Mouse (Mus musculus): ENCODE results near the gene Adamts18. TPM values are rescaled to one million over a fixed set of nuclear protein-coding genes. Genes with fewer than 3 reads are reported as not detected.

Adamts18 gene
- polyA plus RNA-seq, 1 experiment from 2014 or later = 3.5 TPM

DNA sequence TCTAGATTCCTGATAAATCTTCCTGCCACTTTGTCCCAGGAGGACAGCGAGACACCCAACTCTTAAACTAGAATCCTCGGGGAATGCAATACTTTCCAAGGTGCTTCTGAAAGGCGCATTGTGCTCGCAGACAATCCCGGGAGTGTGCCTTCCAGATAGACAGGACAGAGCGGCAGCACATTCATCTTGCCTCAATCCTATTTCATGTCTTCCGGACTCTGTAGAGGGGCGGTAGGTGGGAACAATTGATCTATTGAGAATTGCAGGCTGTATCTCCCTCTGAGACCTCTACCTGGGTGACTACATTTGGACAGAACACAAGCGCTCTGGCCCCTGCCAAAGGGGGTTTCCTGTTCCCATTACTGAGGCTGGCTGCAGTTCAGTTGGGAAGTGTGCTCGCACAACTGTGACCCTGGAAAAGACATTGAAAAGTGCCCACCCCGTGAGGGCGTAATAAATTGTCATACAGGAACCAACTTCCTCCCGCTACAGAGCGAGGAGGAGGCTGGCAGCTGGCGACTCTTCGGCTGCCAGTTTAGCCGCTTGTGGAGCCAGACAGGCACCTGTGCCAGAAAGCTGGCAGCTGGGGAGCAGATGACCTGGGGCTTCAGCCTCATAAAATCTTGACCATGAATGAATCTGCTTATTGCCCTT lies 160.5 kb downstream of the Adamts18 start:
- no peak overlapping the region for H3K9ac ChIP-seq (ENCODE audit: low read depth, low read length)
- no peaks in the 10 kb centered on the region for H3K27me3 ChIP-seq (ENCODE audit: control insufficient read depth, insufficient read depth, low read length)
- no peak overlapping the region for H3K4me3 ChIP-seq (ENCODE audit: low read length)
- 54% methylated on average over 17 of the region's 17 CpGs for WGBS
- no peaks in the 10 kb centered on the region for H3K9me3 ChIP-seq (ENCODE audit: control insufficient read depth, low read length)
- peak overlapping the region; percentile 8; the same call in 1 of the 2 replicates for H3K4me2 ChIP-seq (replicated peaks; ENCODE audit: low read depth, low read length)
- peaks cover 4% of the 10 kb centered on the region; the same call in 1 of the 2 replicates for H3K4me1 ChIP-seq (ENCODE audit: control insufficient read depth, insufficient read depth, low read length)
- no peak overlapping the region for H3K27ac ChIP-seq (ENCODE audit: low read depth, low read length)
- ATAC-seq (ENCODE audit: low FRiP score, low TSS enrichment) = no peak
- no peaks in the 10 kb centered on the region for H3K36me3 ChIP-seq (ENCODE audit: control insufficient read depth, insufficient read depth, low read length)

DNA sequence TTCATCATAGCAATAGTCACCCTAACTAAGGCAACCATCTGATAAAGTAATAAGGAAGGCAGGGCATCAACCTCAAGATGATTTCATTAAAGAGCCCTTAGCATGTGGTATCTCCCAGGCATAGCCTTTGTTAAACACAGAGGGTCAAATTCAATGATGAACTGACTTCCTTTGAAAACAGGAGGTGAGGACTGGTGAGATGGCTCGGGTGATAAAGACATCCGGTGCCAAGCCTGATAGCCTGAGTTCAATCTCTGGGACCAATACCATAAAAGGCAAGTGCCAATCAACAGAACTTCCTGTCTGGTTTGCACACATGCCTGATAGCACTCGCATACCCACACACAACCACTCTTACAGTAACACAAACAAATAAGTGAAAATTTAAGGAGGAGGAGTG lies 169.2 kb downstream of the Adamts18 start:
- no peak overlapping the region for H3K9ac ChIP-seq (ENCODE audit: low read depth, low read length)
- no peak overlapping the region for H3K4me3 ChIP-seq (ENCODE audit: low read length)
- no peak for ATAC-seq (ENCODE audit: low FRiP score, low TSS enrichment)
- H3K4me1 ChIP-seq (ENCODE audit: control insufficient read depth, insufficient read depth, low read length) = no peaks in the 10 kb centered on the region
- H3K27me3 ChIP-seq (ENCODE audit: control insufficient read depth, insufficient read depth, low read length) = no peaks in the 10 kb centered on the region
- H3K9me3 ChIP-seq (ENCODE audit: control insufficient read depth, low read length) = no peaks in the 10 kb centered on the region
- no peak overlapping the region for H3K4me2 ChIP-seq (replicated peaks; ENCODE audit: low read depth, low read length)
- no peak overlapping the region for H3K27ac ChIP-seq (ENCODE audit: low read depth, low read length)
- 51% methylated on average over 3 of the region's 3 CpGs for WGBS
- no peaks in the 10 kb centered on the region for H3K36me3 ChIP-seq (ENCODE audit: control insufficient read depth, insufficient read depth, low read length)

DNA sequence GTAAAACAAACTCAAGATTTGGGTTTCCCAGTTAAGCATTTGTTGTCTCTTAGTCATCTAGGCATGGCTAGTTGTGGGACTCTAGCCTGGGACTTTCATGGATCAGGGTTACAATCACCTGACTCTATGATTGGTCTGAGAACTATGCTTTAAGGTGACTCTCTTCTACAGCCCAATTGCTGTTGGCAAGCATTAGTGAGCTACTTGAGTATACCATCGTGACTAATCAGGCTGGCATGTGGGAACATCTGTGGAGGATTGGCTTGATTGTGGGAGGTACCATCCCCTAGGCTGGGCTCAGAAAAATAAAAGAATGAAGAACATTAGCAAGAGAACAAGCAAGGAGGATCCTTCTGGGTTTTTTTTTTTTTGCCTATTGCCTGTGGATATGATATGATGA lies 171.7 kb downstream of the Adamts18 start:
- no peaks in the 10 kb centered on the region for H3K27me3 ChIP-seq (ENCODE audit: control insufficient read depth, insufficient read depth, low read length)
- no peaks in the 10 kb centered on the region for H3K4me1 ChIP-seq (ENCODE audit: control insufficient read depth, insufficient read depth, low read length)
- H3K4me3 ChIP-seq (ENCODE audit: low read length) = no peak overlapping the region
- no peaks in the 10 kb centered on the region for H3K9me3 ChIP-seq (ENCODE audit: control insufficient read depth, low read length)
- H3K36me3 ChIP-seq (ENCODE audit: control insufficient read depth, insufficient read depth, low read length) = no peaks in the 10 kb centered on the region
- H3K27ac ChIP-seq (ENCODE audit: low read depth, low read length) = no peak overlapping the region
- no peak overlapping the region for H3K9ac ChIP-seq (ENCODE audit: low read depth, low read length)
- H3K4me2 ChIP-seq (replicated peaks; ENCODE audit: low read depth, low read length) = no peak overlapping the region
- no peak for ATAC-seq (ENCODE audit: low FRiP score, low TSS enrichment)
- WGBS = 97% methylated on average over 1 of the region's 1 CpGs

DNA sequence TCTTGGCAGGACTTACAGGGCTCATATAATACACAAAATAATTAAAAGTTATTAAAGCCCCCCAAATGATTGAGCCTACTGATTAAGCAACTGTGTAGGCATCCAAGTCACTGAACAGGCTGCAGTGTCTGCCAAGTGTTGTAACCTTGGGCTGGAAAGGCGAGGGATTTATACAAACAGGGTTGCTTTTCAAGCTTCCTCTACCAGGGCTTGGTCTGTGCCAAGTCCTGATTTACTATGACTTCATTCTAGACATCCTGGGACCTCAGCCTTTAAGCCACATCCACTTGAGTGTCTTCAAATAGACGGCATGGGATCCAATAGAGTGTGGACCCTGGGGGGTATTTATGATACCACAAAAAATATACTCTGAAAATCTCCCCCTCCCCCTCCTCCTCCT lies 173.3 kb downstream of the Adamts18 start:
- ATAC-seq (ENCODE audit: low FRiP score, low TSS enrichment) = no peak
- WGBS = 89% methylated on average over 2 of the region's 2 CpGs
- H3K4me2 ChIP-seq (replicated peaks; ENCODE audit: low read depth, low read length) = no peak overlapping the region

DNA sequence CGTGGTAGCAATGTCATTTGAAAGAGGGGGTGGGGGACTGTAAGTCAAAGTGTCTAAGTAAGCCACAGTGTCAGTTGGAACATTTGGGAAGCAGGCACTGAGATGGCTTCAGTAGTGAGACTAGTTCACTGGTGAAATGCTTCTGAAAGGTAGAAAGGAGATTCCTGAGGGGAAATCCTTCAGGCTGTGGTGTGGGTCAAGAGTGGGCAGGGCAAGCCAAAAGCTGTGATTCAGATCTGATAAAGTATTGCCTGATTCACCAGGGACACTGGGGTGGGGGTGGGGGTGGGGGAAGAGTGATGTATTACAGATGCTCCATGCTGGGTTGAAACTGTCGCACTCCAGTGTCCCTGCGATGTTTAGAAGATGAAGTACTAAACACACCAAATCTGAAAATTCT lies 173.9 kb downstream of the Adamts18 start:
- no peak for ATAC-seq (ENCODE audit: low FRiP score, low TSS enrichment)
- Histone ChIP-seq H3K9me3 (ENCODE audit: control insufficient read depth, low read length) (no peaks in the 10 kb centered on the region), H3K27ac (ENCODE audit: low read depth, low read length) (no peak overlapping the region), H3K4me1 (ENCODE audit: control insufficient read depth, insufficient read depth, low read length) (no peaks in the 10 kb centered on the region), H3K36me3 (ENCODE audit: control insufficient read depth, insufficient read depth, low read length) (no peaks in the 10 kb centered on the region), H3K4me3 (ENCODE audit: low read length) (no peak overlapping the region), H3K9ac (ENCODE audit: low read depth, low read length) (no peak overlapping the region), H3K27me3 (ENCODE audit: control insufficient read depth, insufficient read depth, low read length) (no peaks in the 10 kb centered on the region), H3K4me2 (replicated peaks; ENCODE audit: low read depth, low read length) (no peak overlapping the region)
- WGBS = 68% methylated on average over 3 of the region's 3 CpGs

More for the DNA sequence above, 173.3 kb downstream of the Adamts18 start:
- H3K27me3 ChIP-seq (ENCODE audit: control insufficient read depth, insufficient read depth, low read length) = no peaks in the 10 kb centered on the region
- no peak overlapping the region for H3K9ac ChIP-seq (ENCODE audit: low read depth, low read length)
- no peak overlapping the region for H3K27ac ChIP-seq (ENCODE audit: low read depth, low read length)
- no peak overlapping the region for H3K4me3 ChIP-seq (ENCODE audit: low read length)
- H3K9me3 ChIP-seq (ENCODE audit: control insufficient read depth, low read length) = no peaks in the 10 kb centered on the region
- no peaks in the 10 kb centered on the region for H3K36me3 ChIP-seq (ENCODE audit: control insufficient read depth, insufficient read depth, low read length)
- H3K4me1 ChIP-seq (ENCODE audit: control insufficient read depth, insufficient read depth, low read length) = no peaks in the 10 kb centered on the region

DNA sequence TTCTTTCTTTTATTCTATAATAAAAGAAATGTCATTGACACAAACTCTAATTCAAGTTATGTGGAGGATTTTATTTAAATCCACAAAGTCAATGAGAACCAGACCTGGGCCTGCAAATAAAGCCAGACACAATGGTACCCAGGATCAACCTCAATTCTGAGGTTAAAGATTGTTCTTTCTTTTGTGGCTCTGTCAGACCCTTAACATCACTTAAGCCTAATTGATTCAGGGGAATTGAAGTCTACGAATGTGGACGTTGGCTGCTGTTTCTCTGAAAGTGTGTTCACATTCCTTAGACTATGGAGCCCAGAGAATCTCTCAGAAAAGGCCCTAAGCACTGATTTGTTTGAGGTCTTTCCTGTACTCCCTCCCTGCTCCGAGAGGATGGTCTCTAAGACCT lies 175.2 kb downstream of the Adamts18 start:
- H3K4me2 ChIP-seq (replicated peaks; ENCODE audit: low read depth, low read length) = no peak overlapping the region
- no peaks in the 10 kb centered on the region for H3K9me3 ChIP-seq (ENCODE audit: control insufficient read depth, low read length)
- no peak overlapping the region for H3K9ac ChIP-seq (ENCODE audit: low read depth, low read length)
- H3K4me3 ChIP-seq (ENCODE audit: low read length) = no peak overlapping the region
- H3K36me3 ChIP-seq (ENCODE audit: control insufficient read depth, insufficient read depth, low read length) = no peaks in the 10 kb centered on the region
- no peaks in the 10 kb centered on the region for H3K4me1 ChIP-seq (ENCODE audit: control insufficient read depth, insufficient read depth, low read length)
- ATAC-seq (ENCODE audit: low FRiP score, low TSS enrichment) = no peak
- no peaks in the 10 kb centered on the region for H3K27me3 ChIP-seq (ENCODE audit: control insufficient read depth, insufficient read depth, low read length)
- no peak overlapping the region for H3K27ac ChIP-seq (ENCODE audit: low read depth, low read length)
- WGBS = 63% methylated on average over 3 of the region's 3 CpGs

DNA sequence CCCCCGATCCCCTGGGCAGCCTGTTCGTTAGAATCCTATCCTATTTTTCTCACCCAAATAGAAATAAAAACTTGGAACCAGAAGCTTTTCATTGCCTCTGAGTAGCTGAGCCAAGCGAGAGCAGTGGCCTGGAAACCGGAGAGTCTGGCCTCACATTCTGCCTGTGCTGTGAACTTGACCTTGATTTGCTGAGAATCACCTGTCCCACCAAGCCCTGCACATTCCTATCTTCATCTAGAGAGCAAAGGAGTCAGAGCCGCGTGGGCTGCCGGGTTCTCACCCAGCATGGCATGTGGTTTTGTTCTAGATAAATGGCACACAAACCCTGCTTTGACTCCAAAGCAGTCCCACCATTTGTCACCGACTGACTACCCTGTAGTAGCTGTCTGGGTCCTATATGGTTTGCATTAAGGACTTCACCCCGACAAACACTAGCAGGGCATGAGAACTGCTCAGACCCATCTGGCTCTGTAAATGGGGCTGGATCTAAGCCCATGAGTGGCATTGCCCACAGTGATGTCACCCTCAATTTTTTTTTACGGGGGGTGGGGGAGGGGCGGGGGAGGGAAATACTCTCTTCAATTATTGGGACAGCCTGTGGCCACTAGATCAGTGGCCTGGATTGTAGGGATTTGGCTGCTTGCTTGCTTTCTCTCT lies 175.8 kb downstream of the Adamts18 start:
- Histone ChIP-seq H3K4me3 (ENCODE audit: low read length) (no peak overlapping the region), H3K27ac (ENCODE audit: low read depth, low read length) (no peak overlapping the region), H3K36me3 (ENCODE audit: control insufficient read depth, insufficient read depth, low read length) (no peaks in the 10 kb centered on the region), H3K4me2 (replicated peaks; ENCODE audit: low read depth, low read length) (no peak overlapping the region), H3K9ac (ENCODE audit: low read depth, low read length) (no peak overlapping the region), H3K9me3 (ENCODE audit: control insufficient read depth, low read length) (no peaks in the 10 kb centered on the region), H3K4me1 (ENCODE audit: control insufficient read depth, insufficient read depth, low read length) (no peaks in the 10 kb centered on the region), H3K27me3 (ENCODE audit: control insufficient read depth, insufficient read depth, low read length) (no peaks in the 10 kb centered on the region)
- WGBS = 69% methylated on average over 11 of the region's 11 CpGs
- ATAC-seq (ENCODE audit: low FRiP score, low TSS enrichment) = no peak

DNA sequence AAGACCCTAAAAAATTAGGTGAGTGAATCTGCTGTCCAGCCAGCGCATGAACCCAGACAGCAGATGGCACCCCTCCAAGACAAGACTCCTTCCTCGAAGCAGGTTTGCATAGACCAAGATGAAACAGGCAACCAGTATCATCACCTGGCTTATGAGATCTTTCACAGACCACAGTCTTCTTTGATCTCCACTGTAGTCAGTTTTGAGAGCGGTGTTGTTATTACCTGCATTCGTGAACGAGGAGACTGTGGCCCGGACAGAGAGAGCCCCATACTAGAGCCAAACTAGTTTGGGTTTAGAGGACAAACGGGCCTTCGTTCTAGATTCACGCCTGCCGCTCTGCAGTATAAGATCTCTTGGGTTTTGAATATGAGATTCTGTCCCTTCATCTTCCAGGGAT lies 178.6 kb downstream of the Adamts18 start:
- WGBS = 88% methylated on average over 10 of the region's 10 CpGs
- Histone ChIP-seq H3K27me3 (ENCODE audit: control insufficient read depth, insufficient read depth, low read length) (no peaks in the 10 kb centered on the region), H3K9ac (ENCODE audit: low read depth, low read length) (no peak overlapping the region)

DNA sequence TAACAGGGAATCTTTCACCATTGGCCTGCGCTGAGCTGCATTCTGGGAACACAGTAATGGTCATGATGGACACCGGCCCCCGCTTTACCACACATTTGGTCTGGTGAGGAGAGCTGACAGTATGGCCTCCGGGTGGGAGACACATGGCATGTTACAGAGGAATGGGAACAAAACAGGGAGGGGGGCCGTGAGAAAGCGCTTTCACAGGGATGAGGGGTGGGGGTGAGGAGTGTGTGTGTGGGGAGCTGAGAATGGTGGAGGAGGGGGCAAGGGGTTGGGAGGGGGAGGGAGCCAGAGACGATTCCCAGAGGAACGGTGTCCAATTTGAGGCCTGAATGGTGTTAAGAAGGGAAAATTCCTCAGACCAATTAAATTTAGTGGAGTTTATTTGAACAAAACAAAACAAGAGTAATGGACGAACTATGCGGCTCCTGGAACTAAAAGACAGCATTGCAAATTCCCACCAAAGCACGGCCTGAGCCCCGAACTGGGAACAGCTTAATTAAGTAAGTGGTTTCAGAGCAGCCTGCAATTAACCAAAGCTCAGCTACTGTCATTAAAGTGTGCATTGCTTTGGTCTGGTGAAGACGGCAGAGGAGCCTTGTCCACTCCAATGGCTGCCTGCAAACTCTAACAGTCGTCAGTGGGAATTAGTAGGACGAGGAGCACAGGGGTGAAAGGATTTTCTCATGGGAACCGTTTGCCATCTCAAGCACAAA lies 181.7 kb downstream of the Adamts18 start:
- Histone ChIP-seq H3K4me1 (ENCODE audit: control insufficient read depth, insufficient read depth, low read length) (peaks cover 4% of the 10 kb centered on the region; the same call in 1 of the 2 replicates), H3K36me3 (ENCODE audit: control insufficient read depth, insufficient read depth, low read length) (no peaks in the 10 kb centered on the region), H3K9ac (ENCODE audit: low read depth, low read length) (no peak overlapping the region), H3K4me2 (replicated peaks; ENCODE audit: low read depth, low read length) (no peak overlapping the region), H3K27ac (ENCODE audit: low read depth, low read length) (no peak overlapping the region), H3K9me3 (ENCODE audit: control insufficient read depth, low read length) (no peaks in the 10 kb centered on the region), H3K4me3 (ENCODE audit: low read length) (no peak overlapping the region), H3K27me3 (ENCODE audit: control insufficient read depth, insufficient read depth, low read length) (no peaks in the 10 kb centered on the region)
- ATAC-seq (ENCODE audit: low FRiP score, low TSS enrichment) = no peak
- 37% methylated on average over 16 of the region's 16 CpGs for WGBS

More for the DNA sequence above, 178.6 kb downstream of the Adamts18 start:
- no peak overlapping the region for H3K4me3 ChIP-seq (ENCODE audit: low read length)
- no peaks in the 10 kb centered on the region for H3K9me3 ChIP-seq (ENCODE audit: control insufficient read depth, low read length)
- no peaks in the 10 kb centered on the region for H3K36me3 ChIP-seq (ENCODE audit: control insufficient read depth, insufficient read depth, low read length)
- peaks cover 4% of the 10 kb centered on the region; the same call in 1 of the 2 replicates for H3K4me1 ChIP-seq (ENCODE audit: control insufficient read depth, insufficient read depth, low read length)
- H3K4me2 ChIP-seq (replicated peaks; ENCODE audit: low read depth, low read length) = no peak overlapping the region
- no peak overlapping the region for H3K27ac ChIP-seq (ENCODE audit: low read depth, low read length)
- no peak for ATAC-seq (ENCODE audit: low FRiP score, low TSS enrichment)

All from kidney, embryonic 14.5 days (tissue).